Mouse (Mus musculus) heart, embryonic 10.5 days (tissue): ENCODE measurements around the gene Zfp786. TPM values are rescaled to one million over a fixed set of nuclear protein-coding genes. Genes with fewer than 3 reads are reported as not detected.
A peak's percentile ranks its signal among the peaks of the same experiment; 100 is the strongest.
"Not testable (repeated sequence)": the region's sequence is repeated elsewhere in the genome, so short reads cannot be mapped to it uniquely, and the experiment has no call there.

Source experiments
- DNase-seq: peaks from one replicate; pipeline ENCODE4 v3.0.0-alpha.2; 2017; ENCODE audit warnings: low spot score
- H3K27ac ChIP-seq: fragments of 300-500 bp; sonication (generic); 2 replicates; pipeline ENCODE4 v1.5.1; 2016; ENCODE audit warnings: mild to moderate bottlenecking
- H3K27me3 ChIP-seq: fragments of 300-500 bp; sonication (generic); 2 replicates; pipeline ENCODE4 v1.6.1; 2016; ENCODE audit warnings: mild to moderate bottlenecking; ENCODE audit not compliant: poor library complexity, insufficient read depth, severe bottlenecking
- H3K36me3 ChIP-seq: fragments of 300-500 bp; sonication (generic); 2 replicates; pipeline ENCODE4 v1.6.1; 2016; ENCODE audit warnings: mild to moderate bottlenecking, moderate library complexity
- H3K4me1 ChIP-seq: fragments of 300-500 bp; sonication (generic); 2 replicates; pipeline ENCODE4 v1.6.1; 2016; ENCODE audit warnings: mild to moderate bottlenecking
- H3K4me3 ChIP-seq: fragments of 300-500 bp; sonication (generic); 2 replicates; pipeline ENCODE4 v1.5.1; 2016; ENCODE audit warnings: mild to moderate bottlenecking, moderate library complexity
- H3K9me3 ChIP-seq: fragments of 300-500 bp; sonication (generic); 2 replicates; pipeline ENCODE4 v1.6.1; 2016; ENCODE audit warnings: mild to moderate bottlenecking, moderate library complexity
- WGBS: fragments of 180-500 bp; shearing (Covaris S2); methylation state at CpG from one replicate; pipeline ENCODE4 v1.1.7; 2016; 5-methylcytosine and 5-hydroxymethylcytosine counted together
- microRNA counts: library from miRNA; unstranded; fragments of <30 nt; microRNA quantifications from one replicate; lab custom pipeline; 2017
- microRNA-seq: library from miRNA; unstranded; fragments of <30 nt; microRNA quantifications from one replicate; pipeline ENCODE4, GENCODE M21; 2017
- polyA plus RNA-seq: library from polyadenylated mRNA; unstranded; fragments of >200 nt; fragmentation: Nextera tagmentation; extraction: Ambion mirVana; gene quantifications from 2 replicates; pipeline ENCODE4 v1.2.1, GENCODE M21; 2016

Zfp786 gene
- polyA plus RNA-seq, 1 experiment from 2014 or later = 3.5 TPM

DNA sequence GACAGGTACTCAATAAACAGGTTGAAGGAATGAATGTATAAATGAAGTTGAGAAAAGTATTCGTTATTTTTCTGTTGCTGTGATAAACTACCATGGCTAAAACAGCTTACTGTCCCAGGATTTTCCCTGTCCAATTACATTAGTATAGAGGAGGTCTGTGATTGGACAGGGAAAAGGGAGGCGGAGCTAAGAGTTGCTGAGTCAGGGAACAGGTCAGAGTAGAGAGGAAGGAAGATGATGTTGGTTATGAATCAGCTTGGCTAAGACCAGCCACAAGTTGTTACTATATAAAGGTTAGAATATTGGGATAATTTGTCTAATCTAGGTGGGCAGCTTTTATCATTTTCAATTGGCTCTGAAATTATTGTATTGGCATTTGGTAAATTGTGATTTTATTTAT is 39.9 kb downstream of the Zfp786 start:
- no peak for DNase-seq
- Histone ChIP-seq H3K4me3 (no peak overlapping the region), H3K36me3 (peaks cover 14% of the 10 kb centered on the region), H3K27ac (no peak overlapping the region), H3K4me1 (peaks cover 8% of the 10 kb centered on the region), H3K9me3 (no peaks in the 10 kb centered on the region), H3K27me3 (no peaks in the 10 kb centered on the region)
- WGBS = 45% methylated on average over 2 of the region's 2 CpGs

GRCm38 (mm10) chr6:47788821-47789220 is 41.8 kb downstream of the Zfp786 start:
- DNase-seq = no peak
- WGBS = 50% methylated on average over 3 of the region's 3 CpGs
- no peaks in the 10 kb centered on the region for H3K27me3 ChIP-seq
- H3K9me3 ChIP-seq = no peaks in the 10 kb centered on the region
- H3K4me3 ChIP-seq = peak overlapping the region; percentile 70
- H3K4me1 ChIP-seq = peaks cover 8% of the 10 kb centered on the region
- peak overlapping the region; percentile 94 for H3K27ac ChIP-seq
- H3K36me3 ChIP-seq = no peaks in the 10 kb centered on the region

- no peaks in the 10 kb centered on the region for H3K36me3 ChIP-seq
- DNase-seq = peak; percentile 91
- 1% methylated on average over 18 of the region's 18 CpGs for WGBS
Measured at GRCm38 (mm10) chr6:47787941-47788736, 42.5 kb downstream of the Zfp786 start.

GRCm38 (mm10) chr6:47784707-47785412 is 45.8 kb downstream of the Zfp786 start:
- Histone ChIP-seq H3K4me1 (peaks cover 8% of the 10 kb centered on the region), H3K9me3 (no peaks in the 10 kb centered on the region), H3K27ac (no peak overlapping the region), H3K27me3 (no peaks in the 10 kb centered on the region), H3K4me3 (no peak overlapping the region), H3K36me3 (no peaks in the 10 kb centered on the region)
- DNase-seq = no peak
- WGBS = 74% methylated on average over 5 of the region's 5 CpGs

More at GRCm38 (mm10) chr6:47787941-47788736, 42.5 kb downstream of the Zfp786 start:
- Histone ChIP-seq H3K4me1 (peaks cover 8% of the 10 kb centered on the region), H3K9me3 (no peaks in the 10 kb centered on the region), H3K27ac (peak overlapping the region; percentile 94), H3K4me3 (peak overlapping the region; percentile 70), H3K27me3 (no peaks in the 10 kb centered on the region)

- Histone ChIP-seq H3K36me3 (no peaks in the 10 kb centered on the region), H3K27me3 (peaks cover 2% of the 10 kb centered on the region; the same call in 1 of the 2 replicates), H3K27ac (peak overlapping the region; percentile 86), H3K9me3 (no peaks in the 10 kb centered on the region), H3K4me1 (no peaks in the 10 kb centered on the region), H3K4me3 (peak overlapping the region; percentile 61)
- DNase-seq = peak; percentile 79
- WGBS = under 1% methylated on average over 21 of the region's 21 CpGs
Measured at GRCm38 (mm10) chr6:47781091-47781968, 49.3 kb downstream of the Zfp786 start.

DNA sequence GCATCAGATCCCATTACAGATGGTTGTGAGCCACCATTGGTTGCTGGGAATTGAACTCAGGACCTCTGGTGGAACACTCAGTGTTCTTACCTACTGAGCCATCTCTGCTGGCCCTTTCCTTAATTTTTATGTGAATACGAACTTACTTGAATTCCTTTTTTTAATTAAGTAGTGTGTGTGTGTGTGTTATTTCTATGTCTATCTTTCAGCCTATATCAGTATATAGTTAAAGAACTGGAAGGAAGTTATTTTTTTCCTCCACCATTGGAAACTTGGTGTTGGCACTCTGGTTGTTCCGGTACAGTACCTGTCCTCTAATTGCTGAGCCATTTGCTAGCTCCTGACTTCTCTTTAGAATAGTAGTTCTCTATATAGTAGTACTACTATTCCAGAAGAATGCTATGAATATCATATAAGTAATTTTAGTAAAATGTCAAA is 50.1 kb downstream of the Zfp786 start:
- H3K4me3 ChIP-seq = peak overlapping the region; percentile 61
- H3K27me3 ChIP-seq = peaks cover 4% of the 10 kb centered on the region; the same call in 1 of the 2 replicates
- no peak for DNase-seq
- H3K9me3 ChIP-seq = no peaks in the 10 kb centered on the region
- no peaks in the 10 kb centered on the region for H3K36me3 ChIP-seq
- peak overlapping the region; percentile 86; the same call in 1 of the 2 replicates for H3K27ac ChIP-seq
- whole genome bisulfite sequencing = 25% methylated on average over 2 of the region's 2 CpGs
- no peaks in the 10 kb centered on the region for H3K4me1 ChIP-seq

DNA sequence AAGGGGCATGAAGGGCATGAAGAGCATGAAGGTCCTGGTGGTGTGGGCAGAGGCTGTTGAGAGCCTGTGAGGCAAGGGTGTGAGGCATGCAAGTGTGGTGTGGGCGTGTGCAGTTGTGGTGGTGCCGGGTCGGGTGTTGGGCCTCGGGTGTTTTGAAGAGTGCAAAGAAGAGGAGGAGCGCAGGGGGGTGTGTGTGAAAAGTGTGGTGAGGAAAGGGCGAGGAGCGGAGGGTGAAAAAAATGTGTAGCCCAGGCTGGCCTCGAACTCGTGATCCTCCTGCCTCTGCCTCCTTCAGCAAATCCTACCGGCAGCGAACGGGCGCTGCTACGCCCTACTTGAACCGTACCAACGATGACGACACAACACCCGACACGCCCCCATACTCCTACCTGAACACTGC is 58.9 kb downstream of the Zfp786 start:
- not testable (repeated sequence) for DNase-seq, H3K36me3 ChIP-seq, H3K4me1 ChIP-seq, H3K9me3 ChIP-seq, H3K27ac ChIP-seq, H3K4me3 ChIP-seq
- H3K27me3 ChIP-seq = peaks cover 22% of the 10 kb centered on the region
- WGBS = 48% methylated on average over 9 of the region's 19 CpGs

DNA sequence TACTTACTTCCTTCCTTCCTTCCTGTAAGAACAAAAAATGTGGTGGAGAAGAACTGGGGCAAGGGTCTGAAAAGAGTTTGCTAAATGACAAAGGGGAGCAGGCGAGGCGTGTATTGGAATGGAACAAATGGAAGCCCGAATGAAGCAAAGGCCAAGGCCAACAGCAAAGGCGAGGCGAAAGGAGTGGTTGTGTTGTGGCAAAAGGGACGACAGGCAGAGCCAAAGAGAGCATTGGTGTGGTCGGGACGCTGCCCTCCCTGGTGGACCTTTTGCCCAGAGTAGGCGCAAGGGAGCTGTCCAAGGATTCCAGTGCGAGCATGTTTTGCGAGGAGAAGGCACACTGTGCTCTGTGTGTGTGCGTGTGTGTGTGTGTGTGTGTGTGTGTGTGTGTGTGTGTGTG is 59.6 kb downstream of the Zfp786 start:
- H3K36me3 ChIP-seq, DNase-seq, H3K4me3 ChIP-seq, H3K4me1 ChIP-seq, H3K9me3 ChIP-seq, H3K27ac ChIP-seq: not testable (repeated sequence)
- peaks cover 20% of the 10 kb centered on the region for H3K27me3 ChIP-seq
- 73% methylated on average over 12 of the region's 12 CpGs for WGBS

DNA sequence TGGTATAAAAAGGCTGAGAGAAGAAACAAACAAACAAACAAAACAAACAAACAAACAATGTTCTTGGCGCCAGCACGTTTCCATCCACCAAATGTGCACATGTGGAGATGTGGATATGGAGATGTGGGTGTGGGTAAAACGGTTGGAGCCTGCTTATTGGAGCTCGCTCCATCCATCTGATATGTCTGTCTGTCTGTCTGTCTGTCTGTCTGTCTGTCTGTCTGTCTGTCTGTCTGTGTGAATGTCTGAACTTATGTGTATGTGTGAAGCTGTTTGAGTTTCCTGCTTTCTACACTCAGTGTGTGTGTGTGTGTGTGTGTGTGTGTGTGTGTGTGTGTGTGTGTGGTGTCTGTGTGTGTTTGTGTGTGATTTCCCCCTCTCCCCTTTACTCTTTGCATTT is 60.8 kb downstream of the Zfp786 start:
- not testable (repeated sequence) for H3K36me3 ChIP-seq, H3K4me3 ChIP-seq, H3K9me3 ChIP-seq, H3K4me1 ChIP-seq, DNase-seq, H3K27ac ChIP-seq
- H3K27me3 ChIP-seq = peaks cover 20% of the 10 kb centered on the region
- WGBS = 60% methylated on average over 4 of the region's 4 CpGs

MicroRNAs within 50 kb of the gene (microRNA counts, 519-probe panel; counts per million panel counts)
- microRNA mmu-miR-704 (lab: Ali Mortazavi, UCI) = not detected

Small RNA genes within 50 kb of the gene (microRNA-seq; reads per million reads assigned to microRNA genes)
- gene Mir704 = not detected

Other genes with a start within 250 kb of the Zfp786 start
- gene Ezh2, start 235.5 kb downstream of the Zfp786 start, polyA plus RNA-seq = 68.1 and 111 TPM in 2 replicates
- gene Pdia4, start 17.4 kb downstream of the Zfp786 start, polyA plus RNA-seq = 232 and 268 TPM in 2 replicates
- 4.7 and 5.4 TPM in 2 replicates for gene Zfp398, start 4.8 kb upstream of the Zfp786 start, polyA plus RNA-seq
- gene Zfp282, start 46.3 kb upstream of the Zfp786 start, polyA plus RNA-seq = 9.4 and 11.2 TPM in 2 replicates
- gene Zfp212, start 89.6 kb upstream of the Zfp786 start, polyA plus RNA-seq = 9.4 and 11.8 TPM in 2 replicates
- gene Zfp956, start 122.5 kb upstream of the Zfp786 start, polyA plus RNA-seq = 3.7 and 4.9 TPM in 2 replicates
- 4.7 and 8.0 TPM in 2 replicates for gene Zfp777, start 218.0 kb upstream of the Zfp786 start, polyA plus RNA-seq